Mouse (Mus musculus) heart, postnatal 0 days (tissue): ENCODE results near the gene Tpsab1.

Source experiments
- CTCF ChIP-seq: IDR thresholded peaks from 2 replicates; pipeline ENCODE4 v1.5.1; 2016; ENCODE audit warnings: antibody characterized with exemption, control low read depth, low read depth
- EP300 ChIP-seq: IDR thresholded peaks from 2 replicates; pipeline ENCODE4 v1.6.1; 2016; ENCODE audit warnings: antibody characterized with exemption, low read depth

DNA sequence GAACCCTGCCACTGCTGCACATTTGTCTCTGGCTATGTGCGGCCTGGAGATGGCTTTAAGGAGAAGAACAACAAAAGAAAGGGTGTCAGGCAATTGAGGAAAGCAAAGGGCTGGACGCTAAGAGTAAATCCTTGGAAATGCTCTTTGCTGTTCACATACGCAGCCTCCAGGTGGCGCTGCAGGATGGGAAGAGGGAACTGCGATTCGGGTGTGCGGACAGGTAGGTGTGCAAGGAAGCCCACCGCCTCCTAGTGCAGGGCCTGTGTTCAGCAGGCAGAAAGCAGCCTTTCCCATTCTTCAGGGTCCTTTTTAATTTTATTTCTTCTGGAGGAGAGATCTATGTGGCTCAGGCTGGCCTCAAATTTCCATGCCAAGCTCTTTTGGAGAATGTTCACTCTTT is 11.4 kb downstream of the Tpsab1 start:
- TF ChIP-seq CTCF = peak; percentile 92
- no peak for TF ChIP-seq EP300
